Mouse (Mus musculus): ENCODE measurements at regions not wholly inside any gene's neighbourhood (a gene's known extent, or its start where the extent isn't known, plus 50 kb on each side); places are given as distances from the start of the nearest gene placed in this dataset.

GRCm38 (mm10) chr7:37908618-37909130 lies 114.7 kb downstream of the Uri1 start:
- no peak for TF ChIP-seq CTCF (IDR thresholded peaks at IDR 0.05; ENCODE audit: borderline replicate concordance, control insufficient read depth, extremely low read depth, insufficient read depth, low read length, poor library complexity)
- TF ChIP-seq POLR2A (IDR thresholded peaks at IDR 0.05; ENCODE audit: control insufficient read depth, extremely low read depth, insufficient read depth, low read length, poor library complexity), result no peak
